Mouse (Mus musculus) ES-E14 (cell line): Measurements from ENCODE around the gene Pigw.

Source experiments
- CHD2 ChIP-seq: IDR thresholded peaks from 2 replicates; pipeline ENCODE4 v1.6.1; 2014; ENCODE audit warnings: mild to moderate bottlenecking, low read depth, low read length, inconsistent platforms
- HCFC1 ChIP-seq: IDR thresholded peaks from 2 replicates; pipeline ENCODE4 v1.6.1; 2012; ENCODE audit warnings: low read length, inconsistent platforms, borderline replicate concordance; ENCODE audit not compliant: insufficient read depth
- MAFK ChIP-seq: IDR thresholded peaks from 2 replicates; pipeline ENCODE4 v1.6.1; 2014; ENCODE audit warnings: mild to moderate bottlenecking, low read depth, low read length, inconsistent platforms; ENCODE audit not compliant: insufficient read depth
- ZC3H11A ChIP-seq: IDR thresholded peaks from 2 replicates; pipeline ENCODE4 v1.6.1; 2012; ENCODE audit warnings: low read depth, mild to moderate bottlenecking, inconsistent platforms, low read length, borderline replicate concordance
- ZNF384 ChIP-seq: IDR thresholded peaks from 2 replicates; pipeline ENCODE4 v1.6.1; 2012; ENCODE audit warnings: low read depth, low read length, inconsistent platforms

- TF ChIP-seq CHD2 (no peak), MAFK (no peak), ZC3H11A (no peak), ZNF384 (no peak), HCFC1 (no peak)
These were observed 12.5 kb downstream of the Pigw start for GRCm38 (mm10) chr11:84867586-84867985.
